Mouse (Mus musculus) stomach, postnatal 0 days (tissue): Measurements from ENCODE around the gene Dcxr.

Experiments
- CTCF ChIP-seq: IDR thresholded peaks from 2 replicates; pipeline ENCODE4 v1.5.1; 2016; ENCODE audit warnings: antibody characterized with exemption, low read depth, mild to moderate bottlenecking, moderate library complexity
- EP300 ChIP-seq: optimal IDR thresholded peaks from 2 replicates; pipeline ENCODE3; 2016; ENCODE audit warnings: antibody characterized with exemption

DNA sequence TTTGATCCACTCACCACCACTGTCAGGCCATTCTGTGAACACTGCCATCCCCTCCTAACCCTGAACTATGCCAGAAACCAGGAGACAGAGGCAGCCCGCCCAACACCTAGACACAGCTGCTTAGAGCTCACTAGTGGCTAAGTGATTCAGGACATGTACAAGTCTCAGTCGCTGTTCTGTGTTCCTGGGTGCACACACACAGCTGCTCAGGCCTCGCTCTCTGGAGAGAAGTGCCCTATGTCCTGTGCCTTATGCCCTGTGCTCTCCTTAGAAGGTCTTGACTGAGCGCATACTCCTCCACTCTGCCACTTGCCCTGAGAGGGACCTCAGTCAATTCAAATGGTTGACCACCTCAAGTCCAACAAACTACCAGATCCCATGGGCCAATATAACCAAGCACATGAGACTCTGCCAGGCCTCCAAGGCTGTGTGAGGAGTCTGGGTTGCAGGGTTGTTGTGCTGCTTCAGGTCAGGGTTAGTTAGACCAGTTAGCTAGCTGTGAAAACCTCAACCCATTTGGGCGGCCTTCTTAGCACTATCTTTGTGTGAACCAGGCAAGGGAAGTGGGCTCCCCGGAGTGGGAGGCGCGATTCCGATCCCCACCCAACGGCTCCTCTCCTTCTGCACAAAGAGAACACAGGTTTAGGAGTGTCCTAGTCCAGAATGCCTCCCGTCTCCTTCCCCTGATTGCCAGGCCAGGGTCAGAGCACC is 1.6 kb upstream of the Dcxr start:
- TF ChIP-seq CTCF = no peak
- TF ChIP-seq EP300 = no peak
